Mouse (Mus musculus) stomach, postnatal 0 days (tissue): ENCODE measurements around the gene Ube2e3. TPM values are rescaled to one million over a fixed set of nuclear protein-coding genes. Genes with fewer than 3 reads are reported as not detected.

Experiments used
- ATAC-seq: fragments of 200-750 bp; cut with Nextera tagmentation; 2 replicates; pipeline ENCODE4 v1.8.0; 2017; ENCODE audit not compliant: low FRiP score, low TSS enrichment
- DNase-seq: peaks from one replicate; pipeline ENCODE4 v3.0.0-alpha.2; 2016; ENCODE audit warnings: low spot score
- H3K27ac ChIP-seq: fragments of 300-500 bp; sonication (generic); replicated peaks from 2 replicates; pipeline ENCODE4 v1.5.1; 2014; ENCODE audit warnings: mild to moderate bottlenecking, control low read depth
- H3K27me3 ChIP-seq: fragments of 300-500 bp; sonication (generic); 2 replicates; pipeline ENCODE4 v1.6.1; 2014; ENCODE audit warnings: low read length; ENCODE audit not compliant: control insufficient read depth, insufficient read depth
- H3K36me3 ChIP-seq: fragments of 300-500 bp; sonication (generic); 2 replicates; pipeline ENCODE4 v1.6.1; 2014; ENCODE audit warnings: low read length, mixed read lengths; ENCODE audit not compliant: control insufficient read depth, insufficient read depth
- H3K4me1 ChIP-seq: fragments of 300-500 bp; sonication (generic); replicated peaks from 2 replicates; pipeline ENCODE4 v1.6.1; 2014; ENCODE audit warnings: antibody characterized with exemption; ENCODE audit not compliant: control insufficient read depth, insufficient read depth
- H3K4me2 ChIP-seq: fragments of 300-500 bp; sonication (generic); replicated peaks from 2 replicates; pipeline ENCODE4 v1.6.1; 2014; ENCODE audit warnings: low read depth, mild to moderate bottlenecking, control low read depth, moderate library complexity
- H3K4me3 ChIP-seq: fragments of 300-500 bp; sonication (generic); 2 replicates; pipeline ENCODE4 v1.5.1; 2014; ENCODE audit warnings: low read depth, low read length, control low read depth
- H3K9ac ChIP-seq: fragments of 300-500 bp; sonication (generic); 2 replicates; pipeline ENCODE4 v1.6.1; 2014; ENCODE audit warnings: mild to moderate bottlenecking, low read length, control low read depth, mixed read lengths
- H3K9me3 ChIP-seq: fragments of 300-500 bp; sonication (generic); 2 replicates; pipeline ENCODE4 v1.6.1; 2016; ENCODE audit warnings: low read length; ENCODE audit not compliant: control insufficient read depth
- CTCF ChIP-seq: IDR thresholded peaks from 2 replicates; pipeline ENCODE4 v1.5.1; 2016; ENCODE audit warnings: antibody characterized with exemption, low read depth, mild to moderate bottlenecking, moderate library complexity
- EP300 ChIP-seq: optimal IDR thresholded peaks from 2 replicates; pipeline ENCODE3; 2016; ENCODE audit warnings: antibody characterized with exemption
- whole genome bisulfite sequencing: fragments of 180-500 bp; shearing (Covaris S2); extraction: QIAGEN DNeasy Blood & Tissue Kit; methylation state at CpG from one replicate; pipeline ENCODE4 v1.1.7; 2014; 5-methylcytosine and 5-hydroxymethylcytosine counted together
- polyA plus RNA-seq: library from polyadenylated mRNA; unstranded; fragments of >200 nt; fragmentation: Nextera tagmentation; extraction: Ambion mirVana; gene quantifications from 2 replicates; pipeline ENCODE4 v1.2.1, GENCODE M21; 2015

The Ube2e3 gene
- 54.0 and 55.6 TPM in 2 replicates for polyA plus RNA-seq

GRCm38 (mm10) chr2:78867726-78868510, at the start of gene Ube2e3:
Ube2e3 (plus strand) TSS chr2:78868124.
- H3K4me2 ChIP-seq, result peak within 1 kb of the TSS; percentile 76
- H3K9ac ChIP-seq, result peak within 1 kb of the TSS; percentile 96
- DNase-seq (no peak), ATAC-seq (no peak)
- H3K4me3 ChIP-seq, result peak within 1 kb of the TSS; percentile 80
- TF ChIP-seq EP300, result no peak
- TF ChIP-seq CTCF, result no peak
- no peaks in the 10 kb centered on the region for H3K9me3 ChIP-seq
- no peaks in the 10 kb centered on the region for H3K36me3 ChIP-seq
- no peaks in the 10 kb centered on the region for H3K27me3 ChIP-seq
- H3K27ac ChIP-seq, result peak within 1 kb of the TSS; percentile 98
- H3K4me1 ChIP-seq, result 0 out of 2 replicates have a peak, but pooled peaks cover 7% of the 10 kb centered on the region
- 14% methylated on average over 14 of the region's 14 CpGs for WGBS

GRCm38 (mm10) chr2:78829887-78830286, 38.0 kb upstream of the Ube2e3 start:
- ATAC-seq (no peak), DNase-seq (no peak)
- Histone ChIP-seq H3K4me2 (no peak overlapping the region), H3K27ac (no peak overlapping the region), H3K4me1 (no peaks in the 10 kb centered on the region), H3K36me3 (no peaks in the 10 kb centered on the region), H3K9me3 (no peaks in the 10 kb centered on the region), H3K4me3 (no peak overlapping the region), H3K9ac (no peak overlapping the region), H3K27me3 (no peaks in the 10 kb centered on the region)
- TF ChIP-seq CTCF, result no peak
- TF ChIP-seq EP300, result no peak
- 99% methylated on average over 3 of the region's 3 CpGs for WGBS

- H3K9ac ChIP-seq, result no peak overlapping the region
- no peaks in the 10 kb centered on the region for H3K4me1 ChIP-seq
- H3K4me2 ChIP-seq, result no peak overlapping the region
- H3K27me3 ChIP-seq, result no peaks in the 10 kb centered on the region
- DNase-seq, result no peak
- no peak for TF ChIP-seq EP300
- TF ChIP-seq CTCF, result no peak
- H3K4me3 ChIP-seq, result no peak overlapping the region
- 73% methylated on average over 7 of the region's 7 CpGs for WGBS
- H3K9me3 ChIP-seq, result no peaks in the 10 kb centered on the region
- ATAC-seq, result no peak
- H3K36me3 ChIP-seq, result no peaks in the 10 kb centered on the region
- H3K27ac ChIP-seq, result no peak overlapping the region
These were observed 26.3 kb upstream of the Ube2e3 start for GRCm38 (mm10) chr2:78841494-78842224.

DNA sequence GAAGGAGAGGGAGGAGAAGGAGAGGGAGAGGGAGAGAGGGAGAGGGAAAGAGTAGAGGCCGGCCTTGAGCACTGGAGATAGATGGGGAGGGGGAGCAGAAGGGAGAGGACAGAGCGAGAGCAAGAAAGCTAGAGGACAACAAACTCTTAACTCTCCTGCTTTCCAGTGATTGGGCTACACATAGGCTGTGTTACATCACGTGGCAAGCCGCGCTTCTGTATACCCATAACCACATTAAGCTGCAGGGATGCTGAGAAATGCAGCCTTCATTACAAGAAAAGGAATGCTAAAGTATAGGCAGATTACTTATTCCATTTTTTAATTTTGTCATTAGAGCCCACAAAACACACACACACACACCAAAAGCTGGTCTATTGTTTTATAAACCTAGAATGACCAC, 23.6 kb upstream of the Ube2e3 start:
- H3K9me3 ChIP-seq, result no peaks in the 10 kb centered on the region
- H3K27me3 ChIP-seq, result no peaks in the 10 kb centered on the region
- no peak overlapping the region for H3K4me2 ChIP-seq
- 93% methylated on average over 5 of the region's 5 CpGs for WGBS
- DNase-seq (no peak), ATAC-seq (no peak)
- H3K36me3 ChIP-seq, result no peaks in the 10 kb centered on the region
- no peaks in the 10 kb centered on the region for H3K4me1 ChIP-seq
- no peak overlapping the region for H3K4me3 ChIP-seq
- TF ChIP-seq EP300 (no peak), CTCF (no peak)
- H3K27ac ChIP-seq, result no peak overlapping the region
- H3K9ac ChIP-seq, result no peak overlapping the region

- DNase-seq (no peak), ATAC-seq (no peak)
- no peak overlapping the region for H3K4me3 ChIP-seq
- no peaks in the 10 kb centered on the region for H3K9me3 ChIP-seq
- no peaks in the 10 kb centered on the region for H3K4me1 ChIP-seq
- no peaks in the 10 kb centered on the region for H3K27me3 ChIP-seq
- no peak overlapping the region for H3K27ac ChIP-seq
- H3K9ac ChIP-seq, result no peak overlapping the region
- H3K4me2 ChIP-seq, result no peak overlapping the region
- no peak for TF ChIP-seq EP300
- no peak for TF ChIP-seq CTCF
- no peaks in the 10 kb centered on the region for H3K36me3 ChIP-seq
- WGBS, result 92% methylated on average over 12 of the region's 12 CpGs
These were observed 22.6 kb upstream of the Ube2e3 start for GRCm38 (mm10) chr2:78845274-78845673.

DNA sequence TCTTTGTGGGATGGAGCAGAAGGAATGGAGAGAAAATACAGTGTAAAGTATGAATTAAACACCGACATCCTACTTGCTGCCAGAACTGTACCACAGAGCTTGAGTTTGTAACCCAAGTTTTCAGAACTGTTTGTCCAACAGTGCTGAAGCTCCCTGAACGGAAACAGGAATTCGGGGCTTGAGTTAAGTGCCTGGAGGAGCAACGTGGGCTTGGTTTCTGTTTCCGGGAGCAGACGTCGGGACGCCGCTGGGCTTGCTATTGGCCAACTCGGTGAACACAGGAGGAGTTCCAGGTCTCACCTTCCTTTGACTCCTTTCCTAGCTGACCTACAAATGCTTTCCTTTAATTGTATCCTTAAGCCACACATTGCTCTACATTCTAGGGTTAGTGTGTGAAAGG, 22.2 kb upstream of the Ube2e3 start:
- 81% methylated on average over 10 of the region's 10 CpGs for WGBS
- DNase-seq (no peak), ATAC-seq (no peak)

More for the DNA sequence above, 22.2 kb upstream of the Ube2e3 start:
- Histone ChIP-seq H3K36me3 (no peaks in the 10 kb centered on the region), H3K9ac (no peak overlapping the region), H3K4me3 (no peak overlapping the region), H3K9me3 (no peaks in the 10 kb centered on the region), H3K27ac (no peak overlapping the region), H3K4me1 (no peaks in the 10 kb centered on the region), H3K4me2 (no peak overlapping the region), H3K27me3 (no peaks in the 10 kb centered on the region)
- TF ChIP-seq EP300 (no peak), CTCF (no peak)
